Mouse (Mus musculus) ES-Bruce4 (cell line): ENCODE data around the gene Trappc6b.

Experiments
- CTCF ChIP-seq: IDR thresholded peaks from one replicate; pipeline ENCODE4 v1.8.1; 2011; ENCODE audit warnings: low read depth, low read length
- EP300 ChIP-seq: IDR thresholded peaks from 2 replicates; pipeline ENCODE4 v1.6.1; 2011; ENCODE audit warnings: low read depth, low read length; ENCODE audit not compliant: insufficient read depth
- POLR2A ChIP-seq: IDR thresholded peaks from one replicate; pipeline ENCODE4 v1.8.1; 2011; ENCODE audit warnings: low read length; ENCODE audit not compliant: insufficient read depth

- no peak for TF ChIP-seq CTCF
- TF ChIP-seq EP300 = no peak
- no peak for TF ChIP-seq POLR2A
These were observed 15.7 kb upstream of the Trappc6b start for GRCm38 (mm10) chr12:59076996-59077395.
